Mouse (Mus musculus) cerebellum, postnatal 4 days (tissue): Measurements from ENCODE around the gene Selenom.

Experiments used
- DNase-seq, 2 experiments: peaks; one replicate each; pipeline ENCODE4 v3.0.0; 2022; ENCODE audit warnings: low spot score in 2 of 2, mixed read lengths in 1 of 2

Gene Selenom

GRCm38 (mm10) chr11:3529476-3530252 lies 15.2 kb downstream of the Selenom start:
- DNase-seq: no peak

DNA sequence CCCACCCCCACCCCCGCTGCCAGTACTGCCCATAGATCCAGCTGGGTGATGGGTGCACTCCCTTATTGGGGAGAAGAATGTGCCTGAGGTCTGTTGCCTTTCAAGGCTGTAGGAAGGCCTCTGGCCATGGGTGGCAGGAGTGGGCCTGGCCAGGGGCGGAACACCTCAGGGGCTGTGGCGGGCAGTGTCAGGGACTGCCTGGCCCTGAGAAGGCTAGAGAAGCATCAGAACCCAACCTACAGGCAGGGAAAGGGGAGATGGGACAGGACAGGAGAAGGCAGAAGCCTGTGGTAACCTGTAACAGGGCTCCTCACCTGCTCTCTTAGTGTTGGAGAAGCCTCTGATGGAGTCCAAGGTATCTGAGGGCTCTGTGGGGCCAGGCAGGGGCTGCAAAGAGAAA lies 16.2 kb downstream of the Selenom start:
- no peak for DNase-seq

DNA sequence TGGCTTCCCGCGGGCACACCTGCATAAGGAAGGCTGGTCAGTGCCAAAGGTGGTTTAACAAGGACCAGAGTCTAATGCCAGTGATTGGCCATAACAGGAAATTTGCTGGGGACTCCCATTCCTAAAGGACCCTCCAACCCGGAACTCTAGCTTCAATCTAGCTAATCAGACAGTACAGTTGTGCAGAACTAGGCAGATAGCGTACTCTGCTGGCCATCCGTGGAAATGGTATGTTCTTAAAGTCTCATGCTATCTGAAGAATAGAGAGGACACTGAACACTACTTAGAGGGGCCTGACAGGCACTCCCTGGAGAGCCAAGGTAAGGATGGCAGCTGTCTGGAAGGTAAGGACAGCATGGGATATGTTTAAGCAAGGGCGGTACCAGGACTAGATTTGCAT lies 17.1 kb downstream of the Selenom start:
- DNase-seq: peak in 1 of 2 experiments; percentile 55

- no peak for DNase-seq
Observed at GRCm38 (mm10) chr11:3532101-3532931, 17.8 kb downstream of the Selenom start.

- no peak for DNase-seq
Observed at GRCm38 (mm10) chr11:3533406-3533932, 19.0 kb downstream of the Selenom start.

DNA sequence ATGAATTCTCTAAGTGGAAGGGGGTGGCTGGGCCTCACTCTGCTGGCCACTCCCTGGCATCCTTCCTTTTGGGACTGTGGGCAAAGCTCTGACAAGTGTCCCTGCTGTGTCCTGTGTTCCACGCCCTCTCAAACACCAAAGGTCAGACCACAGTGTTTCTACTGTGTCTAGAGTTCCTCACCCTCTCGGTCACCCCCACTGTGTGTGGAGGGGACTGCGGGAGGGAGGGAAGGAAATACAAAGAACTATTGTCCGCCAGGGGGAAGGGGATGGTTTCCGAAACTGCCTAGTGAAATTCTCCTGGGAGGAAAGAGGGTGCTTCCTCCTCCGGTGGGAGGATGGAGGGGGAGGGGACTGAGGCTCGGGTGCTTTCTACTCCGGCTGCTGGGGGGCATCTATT lies 20.5 kb downstream of the Selenom start:
- no peak for DNase-seq

DNA sequence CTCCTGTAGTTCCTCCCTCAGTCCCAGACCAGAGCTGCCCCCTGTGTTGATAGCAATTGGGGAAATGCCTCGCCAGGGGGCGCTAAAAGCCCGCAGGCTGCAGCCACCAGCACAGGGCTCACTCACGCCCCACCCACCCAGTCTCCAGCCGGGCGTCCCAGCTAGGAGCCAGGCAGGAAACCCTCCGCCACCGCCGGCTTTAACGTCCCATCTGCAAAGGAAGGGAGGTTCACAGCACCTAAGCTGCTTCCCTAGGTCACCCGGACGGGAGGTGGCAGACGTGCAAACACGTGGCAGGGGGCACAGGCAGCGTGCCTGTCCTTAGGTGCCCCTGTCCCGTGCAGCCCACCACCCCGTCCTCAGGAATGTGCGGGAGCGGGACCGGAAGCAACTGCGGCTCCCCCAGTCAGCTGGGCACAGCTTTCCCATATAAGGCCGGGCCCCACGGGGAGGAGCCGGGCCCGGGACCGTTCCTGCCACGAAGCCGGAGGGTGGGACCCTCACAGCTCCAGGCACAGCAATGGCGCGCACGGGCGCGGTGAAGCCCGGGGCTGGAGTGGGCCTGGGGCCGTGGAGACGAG lies 21.0 kb downstream of the Selenom start:
- DNase-seq: peak; percentile 95 to 98

GRCm38 (mm10) chr11:3536082-3536481 lies 21.6 kb downstream of the Selenom start:
- no peak for DNase-seq

DNA sequence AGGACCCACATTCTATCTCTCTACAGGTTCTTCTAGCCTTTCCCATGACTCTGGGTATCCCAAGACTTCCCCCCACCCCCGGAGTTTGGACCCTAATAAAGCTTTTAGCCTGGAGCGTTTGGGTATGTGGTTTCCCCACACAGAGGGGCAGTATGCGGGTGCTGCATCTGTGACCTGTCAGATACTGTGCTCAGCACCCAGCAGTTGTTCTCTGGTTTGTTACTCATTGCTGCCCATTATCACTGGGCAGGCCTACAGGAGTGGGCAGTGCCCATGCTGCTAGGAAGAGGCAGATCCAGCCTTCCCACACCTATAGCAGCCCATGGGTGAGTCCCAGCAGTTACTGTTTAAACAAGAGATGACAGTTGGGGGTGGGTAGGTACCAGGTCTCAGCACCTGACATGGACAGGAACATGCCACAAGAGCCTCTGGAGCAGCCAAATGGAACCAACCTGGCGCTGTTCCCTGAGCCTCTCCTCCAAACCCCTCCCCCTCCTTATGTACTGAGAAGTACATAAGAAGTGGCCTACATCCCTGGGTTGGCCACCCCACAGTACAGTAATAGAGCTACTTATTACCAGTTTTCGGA lies 22.4 kb downstream of the Selenom start:
- no peak for DNase-seq

- no peak for DNase-seq
Observed at GRCm38 (mm10) chr11:3537711-3538110, 23.2 kb downstream of the Selenom start.

DNA sequence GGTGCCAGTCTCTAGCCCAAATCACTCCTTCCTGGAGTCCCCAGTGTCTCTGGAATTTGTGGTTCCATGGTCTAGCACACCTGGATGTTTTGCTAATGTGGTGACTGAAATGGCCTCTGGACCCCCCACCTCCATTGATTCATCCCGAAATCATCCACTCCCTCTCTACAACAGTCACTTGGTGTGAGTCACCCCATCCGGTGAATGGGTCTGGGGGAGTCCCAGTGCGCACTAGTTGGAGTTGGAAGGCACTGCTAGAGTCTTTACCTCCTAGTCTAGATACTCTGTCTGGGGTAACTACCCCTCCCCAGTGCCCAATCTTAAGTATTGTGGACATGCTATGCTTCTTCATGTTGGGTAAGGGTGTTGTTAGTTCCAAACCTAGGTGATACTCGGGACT lies 23.9 kb downstream of the Selenom start:
- no peak for DNase-seq

GRCm38 (mm10) chr11:3539111-3539825 lies 24.8 kb downstream of the Selenom start:
- DNase-seq: peak; percentile 61 to 83

- DNase-seq: no peak
Observed at GRCm38 (mm10) chr11:3539826-3540196, 25.3 kb downstream of the Selenom start.

GRCm38 (mm10) chr11:3540451-3541085 lies 26.1 kb downstream of the Selenom start, which contains the start of gene Smtn:
Gene Smtn, minus strand, starts transcription at chr11:3540612.
- no peak for DNase-seq

DNA sequence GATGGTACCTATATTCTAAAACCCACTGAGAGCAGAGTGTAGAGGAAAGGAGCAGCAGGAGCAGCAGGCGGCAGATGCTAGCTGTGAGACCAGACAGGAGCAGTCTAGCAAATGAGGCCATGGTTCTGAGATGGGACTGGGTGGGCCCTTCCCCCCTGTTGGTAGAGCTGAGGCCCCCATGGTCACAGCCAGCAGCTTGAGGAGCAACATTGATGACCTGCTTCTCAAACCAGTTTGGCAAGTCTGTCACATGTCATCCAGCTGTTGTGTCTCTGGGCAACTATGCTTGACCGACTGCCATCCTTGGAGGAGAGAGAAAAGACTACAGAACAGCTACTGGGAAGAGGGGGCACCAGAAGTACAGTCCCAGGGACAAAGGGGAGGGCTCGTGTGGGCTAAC lies 27.4 kb downstream of the Selenom start:
- DNase-seq: no peak

DNA sequence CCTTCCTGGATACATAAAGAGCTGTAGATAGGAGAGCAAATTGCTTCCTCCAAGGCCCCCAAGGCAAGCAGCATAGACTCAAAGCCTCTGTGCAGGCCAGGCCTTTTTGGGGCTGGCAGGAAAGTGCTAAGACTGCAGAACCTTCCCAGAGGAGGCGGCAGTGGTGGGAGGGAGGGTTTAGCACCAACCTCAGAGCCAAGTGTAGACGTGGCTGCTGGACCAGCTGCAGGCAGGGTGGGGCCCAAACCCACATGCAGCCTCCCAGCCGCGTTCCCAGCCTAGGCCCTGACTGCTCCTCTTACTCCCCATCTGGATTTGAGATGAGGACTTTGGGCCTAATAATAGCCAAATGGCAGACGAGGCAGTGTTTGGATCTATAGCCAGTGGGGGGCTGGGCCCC lies 28.5 kb downstream of the Selenom start:
- no peak for DNase-seq

- no peak for DNase-seq
Observed at GRCm38 (mm10) chr11:3544409-3544808, 29.9 kb downstream of the Selenom start.

DNA sequence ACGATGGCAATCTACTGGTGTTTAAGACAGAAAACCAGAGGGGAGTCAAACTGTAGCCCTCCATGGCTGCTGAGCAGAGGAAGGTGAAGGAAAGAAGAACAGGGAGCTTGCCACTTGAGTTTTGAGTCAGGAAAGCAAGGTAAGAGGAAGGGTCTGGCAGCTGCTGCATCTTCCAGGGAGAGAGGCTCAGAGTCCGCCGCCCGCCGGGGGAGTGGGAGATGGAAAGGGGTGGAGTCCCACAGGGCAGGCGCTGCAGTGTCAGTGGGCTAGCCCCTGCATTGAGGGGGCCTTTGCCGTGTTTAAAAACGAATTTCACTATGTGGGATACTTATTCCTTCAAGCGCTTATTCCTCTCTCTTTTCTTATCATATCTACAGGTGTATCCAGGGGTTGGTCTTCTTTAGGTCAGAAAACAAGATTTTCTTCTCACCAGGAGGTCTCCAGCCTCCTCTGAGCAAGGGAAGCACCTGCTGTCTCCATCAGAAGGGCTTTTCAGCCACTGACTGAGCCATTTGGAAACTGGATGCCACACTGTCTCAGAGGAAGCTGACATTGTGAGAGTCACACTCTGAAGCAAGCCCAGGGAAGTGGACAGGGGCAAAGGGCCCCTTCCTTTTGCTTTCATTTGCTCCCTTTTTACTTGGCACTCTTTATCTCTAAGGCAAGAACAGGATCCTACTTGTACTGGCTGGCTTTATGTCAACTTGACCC lies 31.2 kb downstream of the Selenom start:
- no peak for DNase-seq

- no peak for DNase-seq
Observed at GRCm38 (mm10) chr11:3546242-3546562, 31.7 kb downstream of the Selenom start.

GRCm38 (mm10) chr11:3547047-3547446 lies 32.6 kb downstream of the Selenom start:
- no peak for DNase-seq
